Mouse (Mus musculus): ENCODE results near the gene Prr5. TPM values are rescaled to one million over a fixed set of nuclear protein-coding genes. Genes with fewer than 3 reads are reported as not detected.
A peak's percentile ranks its signal among the peaks of the same experiment; 100 is the strongest.

Prr5 gene
- polyA plus RNA-seq, 1 experiment = 8.1 TPM

GRCm38 (mm10) chr15:84670657-84671055, 1.2 kb downstream of the Prr5 start:
- no peaks in the 10 kb centered on the region for H3K36me3 ChIP-seq (ENCODE audit: control insufficient read depth, insufficient read depth)
- H3ac ChIP-seq (ENCODE audit: control insufficient read depth, insufficient read length) = no peak overlapping the region
- H3K4me3 ChIP-seq = no peak overlapping the region
- TF ChIP-seq E2F4 (IDR thresholded peaks at IDR 0.05; ENCODE audit: insufficient read depth) (no peak), POLR2AphosphoS2 (IDR thresholded peaks at IDR 0.05; ENCODE audit: insufficient read length, low read depth) (no peak), POLR2A (IDR thresholded peaks at IDR 0.05; ENCODE audit: insufficient read length, low read depth) (no peak), CEBPB (IDR thresholded peaks at IDR 0.05; ENCODE audit: insufficient read depth, poor library complexity, severe bottlenecking) (no peak), TCF3 (IDR thresholded peaks at IDR 0.05; ENCODE audit: insufficient read length, low read depth) (no peak), MYOD1 (IDR thresholded peaks at IDR 0.05; ENCODE audit: control insufficient read depth in 1 of 3, insufficient read length in 2 of 3, low read depth in 2 of 3) (no peak), MAX (IDR thresholded peaks at IDR 0.05; ENCODE audit: low read depth) (no peak), MYOG (IDR thresholded peaks at IDR 0.05; ENCODE audit: control insufficient read depth in 1 of 3, insufficient read depth in 1 of 3, insufficient read length in 2 of 3, low read depth in 2 of 3) (no peak), USF1 (IDR thresholded peaks at IDR 0.05; ENCODE audit: low read depth) (no peak), REST (IDR thresholded peaks at IDR 0.05; ENCODE audit: insufficient read depth, insufficient read length) (no peak), SRF (IDR thresholded peaks at IDR 0.05; ENCODE audit: control insufficient read depth, insufficient read length, low read depth) (no peak), TCF12 (IDR thresholded peaks at IDR 0.05; ENCODE audit: insufficient read depth, poor library complexity, severe bottlenecking) (no peak)
- no peaks in the 10 kb centered on the region for H3K79me2 ChIP-seq (ENCODE audit: control insufficient read depth, insufficient read depth)
- H3K27me3 ChIP-seq (ENCODE audit: control insufficient read depth, insufficient read depth, insufficient read length) = no peaks in the 10 kb centered on the region
- H3K4me2 ChIP-seq (ENCODE audit: low read depth) = no peak overlapping the region

GRCm38 (mm10) chr15:84671401-84672307, 2.2 kb downstream of the Prr5 start:
- Histone ChIP-seq H3K4me3 (no peak overlapping the region), H3K4me2 (ENCODE audit: low read depth) (no peak overlapping the region), H3K79me2 (ENCODE audit: control insufficient read depth, insufficient read depth) (no peaks in the 10 kb centered on the region), H3ac (ENCODE audit: control insufficient read depth, insufficient read length) (no peak overlapping the region), H3K27me3 (ENCODE audit: control insufficient read depth, insufficient read depth, insufficient read length) (no peaks in the 10 kb centered on the region), H3K36me3 (ENCODE audit: control insufficient read depth, insufficient read depth) (no peaks in the 10 kb centered on the region)
- no peak for TF ChIP-seq E2F4 (IDR thresholded peaks at IDR 0.05; ENCODE audit: insufficient read depth)
- TF ChIP-seq REST (IDR thresholded peaks at IDR 0.05; ENCODE audit: insufficient read depth, insufficient read length) = no peak
- no peak for TF ChIP-seq TCF12 (IDR thresholded peaks at IDR 0.05; ENCODE audit: insufficient read depth, poor library complexity, severe bottlenecking)

GRCm38 (mm10) chr15:84672308-84672615, 2.8 kb downstream of the Prr5 start:
- TF ChIP-seq TCF12 (IDR thresholded peaks at IDR 0.05; ENCODE audit: insufficient read depth, poor library complexity, severe bottlenecking) (no peak), SRF (IDR thresholded peaks at IDR 0.05; ENCODE audit: control insufficient read depth, insufficient read length, low read depth) (no peak), CEBPB (IDR thresholded peaks at IDR 0.05; ENCODE audit: insufficient read depth, poor library complexity, severe bottlenecking) (no peak), USF1 (IDR thresholded peaks at IDR 0.05; ENCODE audit: low read depth) (no peak), MAX (IDR thresholded peaks at IDR 0.05; ENCODE audit: low read depth) (no peak)
- Histone ChIP-seq H3ac (ENCODE audit: control insufficient read depth, insufficient read length) (no peak overlapping the region), H3K36me3 (ENCODE audit: control insufficient read depth, insufficient read depth) (no peaks in the 10 kb centered on the region), H3K79me2 (ENCODE audit: control insufficient read depth, insufficient read depth) (no peaks in the 10 kb centered on the region), H3K4me3 (no peak overlapping the region), H3K27me3 (ENCODE audit: control insufficient read depth, insufficient read depth, insufficient read length) (no peaks in the 10 kb centered on the region), H3K4me2 (ENCODE audit: low read depth) (no peak overlapping the region)

GRCm38 (mm10) chr15:84672616-84673015, 3.2 kb downstream of the Prr5 start:
- Histone ChIP-seq H3K27me3 (ENCODE audit: control insufficient read depth, insufficient read depth, insufficient read length) (no peaks in the 10 kb centered on the region), H3K4me3 (no peak overlapping the region), H3K36me3 (ENCODE audit: control insufficient read depth, insufficient read depth) (no peaks in the 10 kb centered on the region), H3K79me2 (ENCODE audit: control insufficient read depth, insufficient read depth) (no peaks in the 10 kb centered on the region), H3ac (ENCODE audit: control insufficient read depth, insufficient read length) (no peak overlapping the region), H3K4me2 (ENCODE audit: low read depth) (no peak overlapping the region)
- TF ChIP-seq USF1 (IDR thresholded peaks at IDR 0.05; ENCODE audit: low read depth) (peak; percentile 28), SRF (IDR thresholded peaks at IDR 0.05; ENCODE audit: control insufficient read depth, insufficient read length, low read depth) (no peak), MYOG (IDR thresholded peaks at IDR 0.05; ENCODE audit: control insufficient read depth in 1 of 3, insufficient read depth in 1 of 3, insufficient read length in 2 of 3, low read depth in 2 of 3) (no peak)

- Histone ChIP-seq H3K27me3 (ENCODE audit: control insufficient read depth, insufficient read depth, insufficient read length) (no peaks in the 10 kb centered on the region), H3K79me2 (ENCODE audit: control insufficient read depth, insufficient read depth) (no peaks in the 10 kb centered on the region), H3K4me3 (no peak overlapping the region), H3K4me2 (ENCODE audit: low read depth) (no peak overlapping the region), H3ac (ENCODE audit: control insufficient read depth, insufficient read length) (no peak overlapping the region), H3K36me3 (ENCODE audit: control insufficient read depth, insufficient read depth) (no peaks in the 10 kb centered on the region)
- TF ChIP-seq CEBPB (IDR thresholded peaks at IDR 0.05; ENCODE audit: insufficient read depth, poor library complexity, severe bottlenecking) = no peak
- no peak for TF ChIP-seq POLR2AphosphoS2 (IDR thresholded peaks at IDR 0.05; ENCODE audit: insufficient read length, low read depth)
- no peak for TF ChIP-seq MAX (IDR thresholded peaks at IDR 0.05; ENCODE audit: low read depth)
- TF ChIP-seq MYOD1 (IDR thresholded peaks at IDR 0.05; ENCODE audit: control insufficient read depth in 1 of 3, insufficient read length in 2 of 3, low read depth in 2 of 3) = no peak
- TF ChIP-seq SRF (IDR thresholded peaks at IDR 0.05; ENCODE audit: control insufficient read depth, insufficient read length, low read depth) = no peak
- TF ChIP-seq E2F4 (IDR thresholded peaks at IDR 0.05; ENCODE audit: insufficient read depth) = no peak
- no peak for TF ChIP-seq REST (IDR thresholded peaks at IDR 0.05; ENCODE audit: insufficient read depth, insufficient read length)
- no peak for TF ChIP-seq TCF12 (IDR thresholded peaks at IDR 0.05; ENCODE audit: insufficient read depth, poor library complexity, severe bottlenecking)
- no peak for TF ChIP-seq POLR2A (IDR thresholded peaks at IDR 0.05; ENCODE audit: insufficient read length, low read depth)
- no peak for TF ChIP-seq TCF3 (IDR thresholded peaks at IDR 0.05; ENCODE audit: insufficient read length, low read depth)
- TF ChIP-seq MYOG (IDR thresholded peaks at IDR 0.05; ENCODE audit: control insufficient read depth in 1 of 3, insufficient read depth in 1 of 3, insufficient read length in 2 of 3, low read depth in 2 of 3) = no peak
- no peak for TF ChIP-seq USF1 (IDR thresholded peaks at IDR 0.05; ENCODE audit: low read depth)
These were observed 5.1 kb downstream of the Prr5 start for GRCm38 (mm10) chr15:84674329-84675067.
